Mouse (Mus musculus): ENCODE data around the gene Itpka. TPM values are rescaled to one million over a fixed set of nuclear protein-coding genes. Genes with fewer than 3 reads are reported as not detected.
A peak's percentile ranks its signal among the peaks of the same experiment; 100 is the strongest.

Itpka gene
- total RNA-seq, 1 experiment from 2014 or later: 0.70 TPM

- ATAC-seq (ENCODE audit: extremely low read depth, insufficient number of reproducible peaks, low FRiP score, poor library complexity, severe bottlenecking): no peak
These were observed 3.1 kb downstream of the Itpka start for GRCm38 (mm10) chr2:119745281-119745680.

DNA sequence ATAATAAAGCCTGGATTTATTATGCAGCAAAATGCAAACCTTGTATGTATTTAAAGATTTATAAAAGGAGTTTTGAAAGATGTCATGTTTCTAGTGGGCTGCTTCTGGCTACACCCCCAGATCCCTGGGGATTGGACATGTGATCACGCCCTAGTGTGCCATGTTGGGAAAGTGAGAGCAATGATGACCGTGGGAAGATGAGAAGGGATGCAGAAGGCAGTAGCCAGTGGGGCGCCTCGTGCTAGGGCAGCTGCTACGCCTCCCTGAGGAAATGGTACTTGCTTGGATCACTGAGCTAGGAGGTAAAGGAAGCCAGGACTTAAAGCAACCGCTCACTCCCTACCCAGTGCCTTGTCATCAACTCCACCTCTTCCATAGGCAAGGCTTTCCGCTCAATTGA lies 5.4 kb downstream of the Itpka start:
- ATAC-seq (ENCODE audit: extremely low read depth, insufficient number of reproducible peaks, low FRiP score, poor library complexity, severe bottlenecking): no peak

DNA sequence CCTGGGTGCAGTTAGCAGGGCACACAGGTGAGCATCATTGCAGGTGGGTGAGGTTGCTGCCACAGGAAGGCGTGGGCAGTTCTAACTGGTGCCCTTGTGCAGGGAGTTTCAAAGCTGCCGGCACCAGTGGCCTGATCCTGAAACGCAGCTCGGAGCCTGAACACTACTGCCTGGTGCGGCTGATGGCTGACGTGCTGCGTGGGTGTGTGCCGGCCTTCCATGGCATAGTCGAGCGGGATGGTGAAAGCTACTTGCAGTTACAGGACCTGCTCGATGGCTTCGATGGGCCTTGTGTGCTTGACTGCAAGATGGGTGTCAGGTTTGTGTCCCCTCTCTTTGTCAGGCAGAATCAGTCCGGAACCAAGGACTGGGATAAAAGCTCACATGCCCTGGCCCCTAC lies 7.1 kb downstream of the Itpka start:
- ATAC-seq (ENCODE audit: extremely low read depth, insufficient number of reproducible peaks, low FRiP score, poor library complexity, severe bottlenecking): no peak

- no peak for ATAC-seq (ENCODE audit: extremely low read depth, insufficient number of reproducible peaks, low FRiP score, poor library complexity, severe bottlenecking)
These were observed 15.5 kb downstream of the Itpka start for GRCm38 (mm10) chr2:119757601-119758100.

GRCm38 (mm10) chr2:119758101-119758843 lies 16.1 kb downstream of the Itpka start:
- ATAC-seq (ENCODE audit: extremely low read depth, insufficient number of reproducible peaks, low FRiP score, poor library complexity, severe bottlenecking): 0 out of 2 replicates have a peak, but pooled peaks have one; percentile 6

DNA sequence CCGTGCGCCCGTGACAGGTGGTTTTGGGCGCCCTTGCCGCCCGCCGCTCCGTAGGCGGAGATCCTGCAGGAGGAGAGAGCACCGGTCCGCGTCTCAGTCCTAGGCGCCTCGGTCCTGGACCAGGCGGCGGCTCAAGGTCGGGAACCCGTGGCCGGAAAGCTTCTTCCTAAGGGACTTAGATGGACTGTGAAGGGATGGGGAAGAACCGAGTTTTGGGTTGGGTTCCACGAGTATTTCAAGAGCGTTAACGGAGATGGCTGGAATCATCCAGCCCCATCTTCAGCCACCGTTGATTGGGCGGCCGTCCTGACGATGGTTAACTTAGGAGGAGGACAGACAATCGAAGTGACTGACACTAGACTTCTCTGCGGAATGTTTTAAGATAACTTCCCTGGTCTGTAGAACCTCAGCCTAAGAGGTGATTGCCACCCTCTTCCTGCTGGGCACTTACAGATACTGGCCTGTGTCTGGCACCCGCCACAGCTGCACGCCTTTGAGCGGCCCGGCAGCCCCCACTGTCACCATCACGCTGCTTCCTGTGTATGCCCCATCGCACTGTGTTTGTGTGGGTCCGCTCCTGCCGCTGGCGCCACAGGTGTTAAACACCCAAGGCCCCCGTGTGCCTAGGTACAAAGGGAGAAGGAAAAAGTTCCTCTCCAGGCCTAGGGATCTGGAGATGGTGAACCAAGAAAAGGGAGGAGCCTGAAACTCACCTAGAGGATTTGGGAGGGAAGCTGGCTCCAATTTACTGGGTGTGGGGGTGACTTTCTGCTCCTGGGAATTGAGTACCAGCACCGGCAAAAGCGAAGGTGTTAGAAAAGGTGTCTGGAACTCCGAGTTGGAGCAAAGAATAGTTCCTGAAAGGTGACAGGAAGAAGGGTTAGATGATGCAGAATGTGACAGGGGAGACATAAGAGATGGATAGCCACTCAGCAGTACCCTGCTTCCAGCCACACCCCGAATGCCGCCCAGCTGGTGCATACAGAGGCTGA lies 17.0 kb downstream of the Itpka start:
- ATAC-seq (ENCODE audit: extremely low read depth, insufficient number of reproducible peaks, low FRiP score, poor library complexity, severe bottlenecking): peak; percentile 45; the same call in 1 of the 2 replicates

GRCm38 (mm10) chr2:119760251-119760650 lies 18.1 kb downstream of the Itpka start, which contains the start of gene Ltk:
Ltk (minus strand) TSS chr2:119760431.
- no peak for ATAC-seq (ENCODE audit: extremely low read depth, insufficient number of reproducible peaks, low FRiP score, poor library complexity, severe bottlenecking)

GRCm38 (mm10) chr2:119762276-119762675 lies 20.1 kb downstream of the Itpka start:
- ATAC-seq (ENCODE audit: extremely low read depth, insufficient number of reproducible peaks, low FRiP score, poor library complexity, severe bottlenecking): peak; percentile 28; the same call in 1 of the 2 replicates

DNA sequence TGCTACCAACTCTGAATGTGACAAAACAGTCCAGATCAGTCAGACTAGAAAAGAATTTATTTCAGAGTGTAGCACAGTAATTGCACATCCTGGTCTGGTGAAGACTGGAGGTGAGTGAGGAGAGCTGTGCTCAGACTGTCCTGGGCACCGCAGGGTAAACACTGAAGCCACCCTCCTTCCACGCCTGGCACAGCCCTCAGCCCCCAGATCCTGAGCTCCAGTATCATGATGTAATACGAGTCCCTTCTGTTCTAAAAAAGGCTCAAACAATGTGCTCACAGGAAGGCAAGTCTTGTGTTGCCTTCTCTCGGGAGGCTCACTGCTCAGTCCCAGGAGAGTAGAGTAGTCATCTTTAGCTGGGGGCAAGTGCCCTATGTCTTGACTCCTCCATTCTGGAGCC lies 21.8 kb downstream of the Itpka start:
- no peak for ATAC-seq (ENCODE audit: extremely low read depth, insufficient number of reproducible peaks, low FRiP score, poor library complexity, severe bottlenecking)

GRCm38 (mm10) chr2:119767246-119767645 lies 25.1 kb downstream of the Itpka start:
- ATAC-seq (ENCODE audit: extremely low read depth, insufficient number of reproducible peaks, low FRiP score, poor library complexity, severe bottlenecking): no peak

DNA sequence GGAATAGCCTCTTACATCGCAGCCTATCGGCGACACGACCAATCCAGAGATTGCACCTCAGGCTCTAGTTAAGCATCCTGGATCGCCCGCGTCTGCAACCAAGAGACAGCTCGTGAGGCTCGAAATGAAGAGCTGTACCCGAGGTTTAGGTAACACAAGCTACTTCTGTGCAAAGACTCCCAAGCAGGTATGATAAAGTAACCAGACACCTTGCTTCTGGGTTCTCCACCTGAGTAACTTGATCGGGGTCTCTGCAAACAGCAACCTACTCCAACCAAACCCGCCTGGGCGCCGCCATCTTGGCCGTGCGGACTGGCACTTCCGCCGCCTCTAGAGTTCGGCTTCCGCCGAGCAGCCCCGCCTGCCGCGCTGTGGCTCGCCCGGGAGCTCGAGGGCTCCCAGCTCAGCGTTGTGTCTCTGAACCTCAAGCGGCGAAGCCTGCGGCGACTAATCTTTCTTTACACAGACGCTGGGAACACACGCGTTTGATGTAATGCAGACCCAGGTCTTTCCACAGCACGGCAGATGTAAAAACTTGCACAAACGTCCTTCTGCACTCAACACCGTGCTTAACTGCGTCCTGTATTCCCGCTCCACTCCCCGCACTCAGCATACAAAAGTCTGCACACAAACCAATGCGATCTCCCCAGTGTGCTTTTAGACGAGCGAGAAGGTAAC lies 45.2 kb downstream of the Itpka start, which contains the start of gene Rpap1:
Rpap1 (minus strand) TSS at position 332 of the 678 bp plus-strand sequence.
- peak; percentile 86 for ATAC-seq (ENCODE audit: extremely low read depth, insufficient number of reproducible peaks, low FRiP score, poor library complexity, severe bottlenecking)

GRCm38 (mm10) chr2:119789996-119790395 lies 47.9 kb downstream of the Itpka start:
- no peak for ATAC-seq (ENCODE audit: extremely low read depth, insufficient number of reproducible peaks, low FRiP score, poor library complexity, severe bottlenecking)

DNA sequence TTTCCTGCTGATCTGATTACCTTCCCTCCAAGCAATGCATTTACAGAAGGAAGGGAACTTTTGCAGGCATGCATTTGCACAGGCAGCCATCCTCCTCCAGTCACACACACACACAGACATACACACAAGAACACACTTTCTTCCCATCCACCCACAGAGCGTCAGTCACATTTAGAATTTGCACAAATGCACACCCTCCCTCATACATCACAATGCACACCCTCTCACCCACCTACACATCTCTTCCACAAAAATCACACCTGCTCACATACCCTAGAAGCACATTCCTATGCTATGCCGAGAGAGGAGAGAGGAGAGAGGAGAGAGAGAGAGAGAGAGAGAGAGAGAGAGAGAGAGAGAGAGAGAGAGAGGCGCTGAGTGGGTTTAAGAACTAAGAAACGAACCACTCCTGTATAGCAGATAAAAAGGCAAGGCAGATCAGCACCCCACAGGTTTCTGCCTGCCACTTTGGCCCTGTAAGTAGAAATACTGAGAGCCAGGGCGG lies 55.2 kb downstream of the Itpka start, which contains the start of gene Tyro3:
Tyro3 (plus strand) TSS at position 455 of the 505 bp plus-strand sequence.
- no peak for ATAC-seq (ENCODE audit: extremely low read depth, insufficient number of reproducible peaks, low FRiP score, poor library complexity, severe bottlenecking)

DNA sequence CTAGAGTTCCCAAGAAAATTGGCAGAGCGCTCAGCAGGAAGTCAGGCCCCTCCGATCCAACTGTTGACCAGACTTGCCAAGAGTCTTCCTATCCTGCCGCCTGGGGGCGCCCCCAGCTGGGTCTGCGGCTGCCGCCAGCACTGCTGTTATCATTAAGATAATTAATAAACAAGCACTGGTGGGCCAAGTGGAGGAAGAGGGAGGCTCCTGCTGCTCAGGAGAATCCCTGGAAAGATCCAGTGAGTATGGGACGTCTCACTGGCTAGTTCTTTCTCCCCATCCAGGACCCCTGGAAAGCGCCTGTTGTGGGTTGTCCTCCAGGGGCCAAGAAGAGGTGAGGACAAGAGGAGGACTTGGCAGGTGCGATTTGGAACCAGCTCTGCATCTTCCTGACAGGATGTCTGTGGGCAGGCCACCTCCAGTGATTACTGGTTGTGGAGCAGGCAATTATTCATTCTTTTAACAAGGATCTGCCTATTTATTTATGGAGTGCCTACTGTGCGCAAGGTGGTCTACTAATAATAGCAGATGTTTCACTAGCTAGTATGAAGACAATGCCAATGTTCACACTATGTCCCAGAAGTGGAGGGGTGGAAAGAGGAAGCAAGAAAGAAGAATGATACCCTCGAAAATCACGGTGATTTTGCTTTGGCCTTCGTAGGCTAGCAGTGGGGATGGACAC lies 56.2 kb downstream of the Itpka start:
- no peak for ATAC-seq (ENCODE audit: extremely low read depth, insufficient number of reproducible peaks, low FRiP score, poor library complexity, severe bottlenecking)

DNA sequence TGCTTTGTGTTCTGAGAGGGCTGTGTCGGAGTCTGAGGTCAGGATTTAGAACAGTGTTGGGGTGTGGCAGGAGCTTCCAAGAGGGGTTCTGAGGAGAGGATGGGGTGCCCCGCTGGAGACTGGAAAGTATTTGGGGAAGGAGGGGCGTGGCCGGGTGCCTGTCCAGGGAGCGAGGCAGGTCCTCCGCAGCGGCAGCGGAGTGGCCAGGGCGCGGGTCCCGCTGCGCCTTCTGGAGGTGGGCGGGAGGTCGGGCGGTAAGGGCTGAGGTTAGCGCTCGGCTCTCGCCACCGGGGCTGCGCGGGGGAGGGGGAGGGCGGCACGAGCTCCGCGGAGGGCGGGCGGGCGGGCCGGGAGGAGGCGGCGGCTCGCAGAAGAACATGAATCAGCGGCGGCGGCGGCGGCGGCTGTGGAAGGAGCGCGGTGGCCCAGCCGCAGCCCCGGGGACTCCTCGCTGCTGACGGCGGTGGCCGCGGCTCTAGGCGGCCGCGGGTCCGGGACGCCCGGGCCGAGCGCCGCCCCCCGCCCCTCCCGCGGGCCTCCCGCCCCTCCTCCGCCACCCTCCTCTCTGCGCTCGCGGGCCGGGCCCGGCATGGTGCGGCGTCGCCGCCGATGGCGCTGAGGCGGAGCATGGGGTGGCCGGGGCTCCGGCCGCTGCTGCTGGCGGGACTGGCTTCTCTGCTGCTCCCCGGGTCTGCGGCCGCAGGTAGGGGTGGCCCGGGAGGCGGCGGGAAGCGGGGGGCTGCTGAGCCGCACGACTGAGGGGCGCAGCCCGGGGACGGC lies 57.2 kb downstream of the Itpka start:
- 0 out of 2 replicates have a peak, but pooled peaks have one; percentile 5 for ATAC-seq (ENCODE audit: extremely low read depth, insufficient number of reproducible peaks, low FRiP score, poor library complexity, severe bottlenecking)

- ATAC-seq (ENCODE audit: extremely low read depth, insufficient number of reproducible peaks, low FRiP score, poor library complexity, severe bottlenecking): peak; percentile 11; the same call in 1 of the 2 replicates
These were observed 57.9 kb downstream of the Itpka start for GRCm38 (mm10) chr2:119799961-119800550.
